Mouse (Mus musculus) cortical plate, adult 2 months (tissue): Measurements from ENCODE around the gene Oit1.

Source experiments
- CTCF ChIP-seq: fragments of 200-500 bp; IDR thresholded peaks from 2 replicates; pipeline ENCODE4 v1.5.1; 2011; ENCODE audit warnings: mild to moderate bottlenecking, control low read depth, low read length; ENCODE audit not compliant: insufficient read depth; ENCODE audit errors: extremely low read depth
- POLR2A ChIP-seq: fragments of 200-500 bp; IDR thresholded peaks from 2 replicates; pipeline ENCODE4 v1.6.1; 2011; ENCODE audit warnings: mild to moderate bottlenecking, low read length, control low read depth; ENCODE audit not compliant: insufficient read depth; ENCODE audit errors: extremely low read depth

GRCm38 (mm10) chr14:8317194-8318097 is 61.1 kb downstream of the Oit1 start, which contains the start of gene Fam107a:
- TF ChIP-seq POLR2A: no peak
- TF ChIP-seq CTCF: no peak
